Mouse (Mus musculus): ENCODE results near the gene Cavin1. TPM values are rescaled to one million over a fixed set of nuclear protein-coding genes. Genes with fewer than 3 reads are reported as not detected.

The Cavin1 gene
- polyA plus RNA-seq, 1 experiment from 2014 or later, result 42.0 TPM

DNA sequence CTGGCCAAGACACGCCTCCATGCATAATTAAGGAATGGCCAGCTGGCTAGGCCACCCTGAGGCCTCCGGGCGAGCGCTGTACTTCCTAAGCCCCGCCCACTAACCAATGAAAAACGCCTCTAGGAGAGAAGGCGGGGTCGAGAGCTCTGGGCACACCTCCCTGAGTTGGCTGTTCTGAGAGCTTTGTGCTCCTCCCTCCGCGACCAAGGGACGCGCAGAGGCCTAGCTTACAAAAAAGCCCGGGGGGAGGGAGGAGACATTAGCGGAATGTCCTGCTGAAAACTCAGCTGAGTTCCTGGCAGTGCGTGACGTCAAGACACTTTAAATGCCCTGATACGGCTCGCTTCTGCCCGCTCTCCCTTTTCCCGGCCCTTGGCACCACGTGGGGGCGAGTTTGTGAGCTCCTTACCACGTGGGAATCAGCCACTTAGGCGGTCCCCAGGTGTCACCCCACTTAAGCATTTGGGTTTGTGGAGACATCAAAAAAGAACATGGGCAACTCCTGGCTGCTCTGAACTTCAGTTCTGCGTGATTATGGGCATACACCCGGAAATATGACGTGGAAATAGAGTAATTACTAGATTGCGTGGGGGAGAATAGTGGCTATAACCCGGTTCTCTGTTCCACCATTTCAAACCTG lies 31.1 kb downstream of the Cavin1 start, which contains the start of gene Stat3:
Gene Stat3, minus strand, starts transcription at position 29 of the 640 bp plus-strand sequence.
- peak within 1 kb of the TSS; percentile 74 for H3K4me2 ChIP-seq
- peak within 1 kb of the TSS; percentile 92 for H3K9ac ChIP-seq
- no peaks in the 10 kb centered on the region for H3K9me3 ChIP-seq
- H3K27me3 ChIP-seq, result 0 out of 2 replicates have a peak, but pooled peaks cover 3% of the 10 kb centered on the region
- peak within 1 kb of the TSS; percentile 88 for H3K27ac ChIP-seq
- WGBS, result 1% methylated on average over 29 of the region's 29 CpGs
- peak; percentile 99 for ATAC-seq (ENCODE audit: low FRiP score)
- no peaks in the 10 kb centered on the region for H3K36me3 ChIP-seq
- peaks cover 31% of the 10 kb centered on the region for H3K4me1 ChIP-seq (replicated peaks)
- H3K4me3 ChIP-seq, result peak within 1 kb of the TSS; percentile 95

GRCm38 (mm10) chr11:100938711-100939511 lies 31.8 kb downstream of the Cavin1 start:
- Histone ChIP-seq H3K9ac (peak overlapping the region; percentile 92), H3K27ac (peak overlapping the region; percentile 88), H3K4me3 (peak overlapping the region; percentile 95), H3K36me3 (no peaks in the 10 kb centered on the region), H3K4me1 (replicated peaks) (peaks cover 31% of the 10 kb centered on the region), H3K27me3 (0 out of 2 replicates have a peak, but pooled peaks cover 3% of the 10 kb centered on the region), H3K4me2 (peak overlapping the region; percentile 74), H3K9me3 (no peaks in the 10 kb centered on the region)
- peak; percentile 2; the same call in 1 of the 2 replicates for ATAC-seq (ENCODE audit: low FRiP score)
- under 1% methylated on average over 43 of the region's 48 CpGs for WGBS

DNA sequence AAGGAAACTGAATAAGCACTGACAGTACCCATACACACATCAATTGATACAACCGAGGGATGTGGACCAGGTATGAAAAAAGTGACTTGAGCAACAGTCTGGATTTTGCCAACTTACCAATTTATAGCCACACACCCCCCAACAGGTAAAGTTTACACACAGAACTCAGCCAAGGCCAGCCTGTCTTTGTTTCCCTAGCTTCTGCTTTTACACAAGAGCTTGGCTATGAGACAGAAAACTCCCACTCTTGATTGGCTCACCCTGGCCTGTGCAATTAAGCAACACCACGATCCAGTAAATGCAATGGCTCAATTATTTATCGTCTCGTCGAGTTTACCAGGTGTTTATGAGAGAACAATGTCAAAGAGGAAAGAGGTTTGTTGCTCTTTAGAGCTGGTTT lies 32.6 kb downstream of the Cavin1 start:
- Histone ChIP-seq H3K9ac (peak overlapping the region; percentile 30; the same call in 1 of the 2 replicates), H3K9me3 (no peaks in the 10 kb centered on the region), H3K4me3 (peak overlapping the region; percentile 95), H3K4me1 (replicated peaks) (peaks cover 31% of the 10 kb centered on the region), H3K36me3 (no peaks in the 10 kb centered on the region), H3K4me2 (peak overlapping the region; percentile 74), H3K27ac (no peak overlapping the region), H3K27me3 (0 out of 2 replicates have a peak, but pooled peaks cover 3% of the 10 kb centered on the region)
- 34% methylated on average over 5 of the region's 5 CpGs for WGBS
- no peak for ATAC-seq (ENCODE audit: low FRiP score)

DNA sequence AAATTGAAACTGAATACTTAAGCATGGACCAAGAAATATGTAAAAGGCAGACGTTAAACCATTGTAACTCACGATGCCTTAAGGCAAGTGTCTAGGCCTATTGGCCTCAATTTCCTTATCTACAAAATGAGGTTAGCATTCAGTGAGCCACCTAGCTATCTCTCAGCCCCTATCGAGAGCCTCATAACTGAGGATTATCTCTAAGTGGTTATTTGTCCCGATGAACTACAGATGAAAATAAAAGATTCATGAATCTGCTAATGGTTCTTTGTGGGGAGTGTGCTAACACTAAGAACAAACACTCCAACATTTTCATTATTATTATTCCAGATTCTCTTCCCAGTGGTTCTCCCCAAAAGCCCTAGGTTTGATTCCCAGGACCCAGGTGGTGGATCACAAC lies 33.4 kb downstream of the Cavin1 start:
- WGBS, result 65% methylated on average over 4 of the region's 4 CpGs

DNA sequence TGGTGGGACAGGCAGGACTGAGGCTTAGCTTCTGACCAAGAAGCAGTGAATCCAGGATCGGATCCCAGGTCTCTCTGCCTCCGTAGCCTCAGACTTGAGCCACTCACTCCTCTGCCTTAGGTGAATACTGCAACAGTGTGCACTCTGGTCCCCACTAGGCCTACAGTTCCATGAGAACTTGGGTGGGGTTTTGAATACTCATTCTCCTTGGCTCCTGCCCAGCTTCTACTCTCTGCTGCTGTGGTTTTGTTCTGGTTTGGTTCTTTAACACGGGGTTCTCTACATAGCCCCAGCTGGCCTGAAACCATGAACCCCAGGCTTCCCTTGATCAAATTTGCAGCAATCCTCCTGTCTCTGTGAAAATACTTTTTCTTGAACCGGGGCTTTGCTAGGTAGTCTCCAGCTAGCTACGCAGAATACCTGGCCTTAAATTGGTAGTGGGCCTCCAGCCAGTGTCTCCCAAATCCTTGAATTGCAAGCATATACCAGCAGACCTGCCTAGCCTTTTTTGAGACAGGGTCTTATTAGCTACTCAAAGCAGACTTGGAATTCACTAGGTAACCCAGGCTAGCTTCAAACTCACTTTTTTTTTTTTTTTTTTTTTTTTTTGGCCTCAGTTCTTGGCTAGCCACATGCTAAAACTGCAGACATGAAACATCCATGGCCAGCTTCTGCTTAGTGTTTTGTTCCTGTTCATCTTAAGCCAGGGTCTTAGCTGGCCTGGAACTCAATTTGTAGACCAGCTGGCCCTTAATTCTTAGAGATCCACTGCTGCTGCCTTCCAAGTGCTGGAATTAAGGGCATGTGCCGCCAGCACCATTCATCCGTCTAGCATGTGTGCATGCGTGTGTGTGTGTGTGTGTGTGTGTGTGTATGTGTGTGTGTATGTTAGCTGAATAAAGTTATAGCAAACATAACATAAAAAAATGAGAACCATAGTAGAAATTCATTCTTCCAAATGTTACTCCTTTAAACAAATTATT lies 35.0 kb downstream of the Cavin1 start:
- H3K27ac ChIP-seq, result no peak overlapping the region
- 89% methylated on average over 8 of the region's 8 CpGs for WGBS
- H3K36me3 ChIP-seq, result no peaks in the 10 kb centered on the region
- H3K9ac ChIP-seq, result no peak overlapping the region
- H3K27me3 ChIP-seq, result no peaks in the 10 kb centered on the region
- H3K9me3 ChIP-seq, result no peaks in the 10 kb centered on the region
- H3K4me3 ChIP-seq, result no peak overlapping the region
- no peak overlapping the region for H3K4me2 ChIP-seq
- ATAC-seq (ENCODE audit: low FRiP score), result no peak
- H3K4me1 ChIP-seq (replicated peaks), result peaks cover 38% of the 10 kb centered on the region

More for the DNA sequence above, 33.4 kb downstream of the Cavin1 start:
- ATAC-seq (ENCODE audit: low FRiP score), result no peak
- Histone ChIP-seq H3K36me3 (no peaks in the 10 kb centered on the region), H3K27me3 (0 out of 2 replicates have a peak, but pooled peaks cover 1% of the 10 kb centered on the region), H3K27ac (no peak overlapping the region; the same call in 1 of the 2 replicates), H3K4me1 (replicated peaks) (peaks cover 31% of the 10 kb centered on the region), H3K9me3 (no peaks in the 10 kb centered on the region), H3K4me3 (peak overlapping the region; percentile 95; the same call in 1 of the 2 replicates), H3K4me2 (peak overlapping the region; percentile 74), H3K9ac (no peak overlapping the region)

- no peak overlapping the region for H3K27ac ChIP-seq
- H3K4me3 ChIP-seq, result no peak overlapping the region
- no peak overlapping the region for H3K9ac ChIP-seq
- no peaks in the 10 kb centered on the region for H3K9me3 ChIP-seq
- H3K27me3 ChIP-seq, result no peaks in the 10 kb centered on the region
- no peak for ATAC-seq (ENCODE audit: low FRiP score)
- peaks cover 10% of the 10 kb centered on the region; the same call in 1 of the 2 replicates for H3K4me1 ChIP-seq (replicated peaks)
- H3K4me2 ChIP-seq, result no peak overlapping the region
- WGBS, result 74% methylated on average over 12 of the region's 12 CpGs
- H3K36me3 ChIP-seq, result no peaks in the 10 kb centered on the region
Observed at GRCm38 (mm10) chr11:100931254-100931921, 39.3 kb downstream of the Cavin1 start.

DNA sequence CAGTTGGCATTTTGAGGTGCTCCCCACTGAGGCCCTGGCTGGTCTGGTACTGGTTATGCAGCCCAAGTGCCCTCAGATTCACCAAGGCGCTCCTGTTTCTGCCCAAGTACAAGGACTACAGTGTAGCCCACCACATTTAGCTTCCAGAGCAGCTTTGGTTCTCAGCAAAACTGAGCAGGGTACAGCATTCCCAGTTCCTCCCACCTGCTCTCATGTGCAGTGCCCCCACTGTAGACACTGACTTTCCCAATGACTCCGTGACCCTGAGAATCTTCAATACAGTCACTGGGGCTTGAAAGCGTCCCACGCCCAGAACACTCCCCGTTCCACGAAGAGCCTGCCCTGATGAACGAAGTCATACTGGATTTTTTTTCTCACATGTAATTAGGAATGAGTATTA lies 40.1 kb downstream of the Cavin1 start:
- Histone ChIP-seq H3K27me3 (no peaks in the 10 kb centered on the region), H3K4me2 (no peak overlapping the region), H3K9me3 (no peaks in the 10 kb centered on the region), H3K4me3 (no peak overlapping the region), H3K36me3 (no peaks in the 10 kb centered on the region), H3K9ac (no peak overlapping the region), H3K27ac (no peak overlapping the region), H3K4me1 (replicated peaks) (peaks cover 8% of the 10 kb centered on the region; the same call in 1 of the 2 replicates)
- WGBS, result 80% methylated on average over 7 of the region's 7 CpGs
- ATAC-seq (ENCODE audit: low FRiP score), result no peak

- WGBS, result 92% methylated on average over 3 of the region's 3 CpGs
- no peaks in the 10 kb centered on the region for H3K36me3 ChIP-seq
- H3K27me3 ChIP-seq, result no peaks in the 10 kb centered on the region
- H3K27ac ChIP-seq, result no peak overlapping the region
- no peak overlapping the region for H3K4me2 ChIP-seq
- no peak for ATAC-seq (ENCODE audit: low FRiP score)
- no peak overlapping the region for H3K9ac ChIP-seq
- no peak overlapping the region for H3K4me3 ChIP-seq
- H3K4me1 ChIP-seq (replicated peaks), result peaks cover 8% of the 10 kb centered on the region; the same call in 1 of the 2 replicates
- H3K9me3 ChIP-seq, result no peaks in the 10 kb centered on the region
Observed at GRCm38 (mm10) chr11:100927386-100927785, 43.3 kb downstream of the Cavin1 start.

GRCm38 (mm10) chr11:100924386-100924919 lies 46.2 kb downstream of the Cavin1 start:
- H3K27me3 ChIP-seq, result no peaks in the 10 kb centered on the region
- H3K9me3 ChIP-seq, result no peaks in the 10 kb centered on the region
- 83% methylated on average over 1 of the region's 1 CpGs for WGBS
- no peak overlapping the region for H3K27ac ChIP-seq
- no peaks in the 10 kb centered on the region for H3K36me3 ChIP-seq
- H3K4me2 ChIP-seq, result no peak overlapping the region
- no peak overlapping the region for H3K9ac ChIP-seq
- no peaks in the 10 kb centered on the region for H3K4me1 ChIP-seq (replicated peaks)
- no peak for ATAC-seq (ENCODE audit: low FRiP score)
- H3K4me3 ChIP-seq, result no peak overlapping the region

GRCm38 (mm10) chr11:100920887-100921624 lies 49.6 kb downstream of the Cavin1 start:
- H3K4me1 ChIP-seq (replicated peaks), result no peaks in the 10 kb centered on the region
- WGBS, result 90% methylated on average over 4 of the region's 4 CpGs
- H3K9me3 ChIP-seq, result no peaks in the 10 kb centered on the region
- H3K27ac ChIP-seq, result no peak overlapping the region
- no peak overlapping the region for H3K4me3 ChIP-seq
- ATAC-seq (ENCODE audit: low FRiP score), result no peak
- H3K9ac ChIP-seq, result no peak overlapping the region
- H3K36me3 ChIP-seq, result peaks cover 3% of the 10 kb centered on the region; the same call in 1 of the 2 replicates
- no peaks in the 10 kb centered on the region for H3K27me3 ChIP-seq
- no peak overlapping the region for H3K4me2 ChIP-seq

Measured in hindbrain, embryonic 13.5 days (tissue).